Mouse (Mus musculus): Measurements from ENCODE around the gene Rxra.

The Rxra gene

DNA sequence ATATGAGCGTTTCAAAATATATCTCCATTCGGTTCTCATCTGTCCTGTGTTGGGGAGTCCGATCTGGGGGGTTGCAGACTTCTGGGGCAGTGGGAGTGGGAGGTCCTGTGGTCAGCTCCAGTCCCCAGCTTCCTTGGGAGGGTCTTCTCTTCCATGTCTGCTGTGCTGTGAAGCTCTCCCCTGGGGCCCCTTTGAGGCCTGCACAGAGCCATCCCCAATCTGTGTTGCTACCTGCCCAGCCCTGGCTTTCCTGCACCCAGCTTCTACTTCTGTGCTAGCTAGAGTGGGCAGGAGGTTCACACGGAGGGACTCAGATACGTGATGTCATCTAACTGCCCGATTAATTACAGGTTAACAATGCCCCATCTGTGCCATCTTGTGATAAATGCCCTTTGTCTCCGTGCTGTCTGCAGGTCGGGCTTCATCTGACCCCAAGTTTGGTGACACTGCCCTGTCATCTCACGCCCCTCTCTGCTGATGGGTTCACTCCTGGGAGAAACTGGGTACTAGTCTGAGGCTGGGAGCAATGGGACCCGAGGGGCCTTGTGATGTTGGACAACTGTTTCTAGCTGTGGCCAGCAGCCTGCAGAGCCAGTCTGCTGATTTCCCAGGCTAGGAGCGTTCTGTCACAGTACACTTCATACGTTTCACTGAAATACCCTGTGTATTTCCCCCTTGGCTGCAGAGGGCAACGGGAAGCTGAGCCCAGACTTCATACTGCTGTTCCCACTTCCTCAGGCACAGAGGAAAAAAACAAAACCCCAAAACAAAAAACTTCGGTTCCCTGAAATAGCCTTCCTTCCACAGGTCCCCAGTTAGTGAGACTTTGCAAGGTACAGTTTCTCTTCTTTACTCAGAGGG lies 86.9 kb downstream of the Rxra start:
- no peak for DNase-seq (ENCODE audit: extremely low read depth, low read depth)

GRCm38 (mm10) chr2:27764256-27764936 lies 88.2 kb downstream of the Rxra start:
- DNase-seq (ENCODE audit: extremely low read depth, low read depth): no peak

- DNase-seq (ENCODE audit: extremely low read depth, low read depth): peak; percentile 39
Measured at GRCm38 (mm10) chr2:27764937-27765319, 88.7 kb downstream of the Rxra start.

DNA sequence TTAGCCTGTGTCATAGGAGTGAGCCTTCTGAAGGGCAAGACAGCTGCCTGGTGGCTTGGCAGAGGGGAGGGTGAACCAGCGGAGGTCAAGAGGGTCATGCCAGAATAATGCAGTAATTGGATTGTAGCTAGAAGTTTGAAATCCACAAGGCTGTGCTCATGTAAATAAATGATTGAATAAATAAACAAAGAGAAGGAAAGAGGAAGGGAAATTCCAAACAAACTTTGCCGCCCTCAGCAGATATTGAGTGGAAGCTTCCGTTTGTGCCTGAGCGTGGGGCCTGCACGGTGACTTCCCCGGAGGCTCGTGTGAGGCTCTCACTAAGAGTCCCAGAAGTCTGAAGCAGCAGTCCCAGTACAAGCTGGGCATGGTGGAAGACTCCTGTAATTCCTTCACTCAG lies 91.5 kb downstream of the Rxra start:
- no peak for DNase-seq (ENCODE audit: extremely low read depth, low read depth)

- no peak for DNase-seq (ENCODE audit: extremely low read depth, low read depth)
Measured at GRCm38 (mm10) chr2:27769701-27770100, 93.5 kb downstream of the Rxra start.

DNA sequence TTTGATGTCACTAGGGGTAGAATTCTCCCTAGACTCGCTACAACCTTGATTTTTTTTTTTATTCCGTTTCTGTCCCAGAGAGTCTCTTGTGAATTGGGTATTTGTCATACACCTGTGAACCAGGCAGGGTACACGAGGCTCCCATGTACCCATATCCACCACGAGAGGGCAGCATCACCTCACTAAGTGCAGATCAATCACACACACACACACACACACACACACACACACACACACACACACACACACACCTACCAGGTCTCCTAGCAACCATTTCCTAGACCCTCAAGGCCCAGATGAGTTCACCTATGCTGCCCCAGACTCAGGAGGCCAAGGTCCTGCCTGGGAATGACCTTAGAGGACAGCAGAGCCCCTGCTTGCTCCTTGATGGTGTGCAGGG lies 94.0 kb downstream of the Rxra start:
- peak; percentile 10 for DNase-seq (ENCODE audit: extremely low read depth, low read depth)

- peak; percentile 7 for DNase-seq (ENCODE audit: extremely low read depth, low read depth)
Measured at GRCm38 (mm10) chr2:27771936-27772335, 95.7 kb downstream of the Rxra start.

GRCm38 (mm10) chr2:27772841-27773388 lies 96.7 kb downstream of the Rxra start:
- no peak for DNase-seq (ENCODE audit: extremely low read depth, low read depth)

- no peak for DNase-seq (ENCODE audit: extremely low read depth, low read depth)
Measured at GRCm38 (mm10) chr2:27773980-27774730, 97.9 kb downstream of the Rxra start.

DNA sequence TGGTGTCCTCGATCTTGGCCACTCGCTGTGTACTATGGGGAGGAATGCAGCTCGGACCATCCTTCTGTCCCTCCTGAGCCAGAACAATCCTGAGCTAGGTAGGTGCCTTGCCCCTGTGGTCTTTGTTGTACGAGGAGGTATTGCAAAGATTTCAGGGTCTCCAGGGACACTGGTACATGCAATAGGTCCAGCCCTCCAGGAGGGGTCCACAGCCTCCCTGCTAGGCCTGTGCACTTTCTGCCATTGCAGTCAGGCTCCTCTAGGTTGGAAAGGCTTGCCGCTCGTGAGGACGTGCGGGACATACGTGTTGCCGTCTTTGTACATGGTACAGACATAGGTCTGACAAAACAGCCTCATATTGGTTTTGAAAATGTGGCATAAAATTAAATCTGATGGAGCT lies 98.8 kb downstream of the Rxra start:
- no peak for DNase-seq (ENCODE audit: extremely low read depth, low read depth)

GRCm38 (mm10) chr2:27775625-27776024 lies 99.4 kb downstream of the Rxra start:
- no peak for DNase-seq (ENCODE audit: extremely low read depth, low read depth)

- no peak for DNase-seq (ENCODE audit: extremely low read depth, low read depth)
Measured at GRCm38 (mm10) chr2:27777756-27778155, 101.5 kb downstream of the Rxra start.

DNA sequence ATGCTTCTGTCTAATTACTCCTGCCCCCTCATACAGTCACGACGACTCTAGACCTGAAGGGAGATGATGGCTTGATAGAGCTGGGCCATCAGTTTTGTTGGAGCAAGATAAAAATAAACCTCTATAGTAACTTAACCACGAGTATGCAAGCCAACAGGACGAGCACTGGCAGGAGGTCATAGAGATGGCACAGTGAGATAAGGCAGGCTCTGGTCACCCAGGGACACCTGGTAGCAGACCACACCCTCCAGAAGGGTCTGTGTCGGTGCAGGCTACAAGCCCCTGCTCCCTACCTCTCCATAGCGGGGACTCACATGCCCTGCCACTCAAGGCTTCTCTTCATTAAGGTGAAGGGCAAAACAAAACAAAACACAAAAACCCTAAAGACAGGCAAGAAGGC lies 102.0 kb downstream of the Rxra start:
- DNase-seq (ENCODE audit: extremely low read depth, low read depth): no peak

- DNase-seq (ENCODE audit: extremely low read depth, low read depth): no peak
Measured at GRCm38 (mm10) chr2:27779291-27779866, 103.1 kb downstream of the Rxra start.

DNA sequence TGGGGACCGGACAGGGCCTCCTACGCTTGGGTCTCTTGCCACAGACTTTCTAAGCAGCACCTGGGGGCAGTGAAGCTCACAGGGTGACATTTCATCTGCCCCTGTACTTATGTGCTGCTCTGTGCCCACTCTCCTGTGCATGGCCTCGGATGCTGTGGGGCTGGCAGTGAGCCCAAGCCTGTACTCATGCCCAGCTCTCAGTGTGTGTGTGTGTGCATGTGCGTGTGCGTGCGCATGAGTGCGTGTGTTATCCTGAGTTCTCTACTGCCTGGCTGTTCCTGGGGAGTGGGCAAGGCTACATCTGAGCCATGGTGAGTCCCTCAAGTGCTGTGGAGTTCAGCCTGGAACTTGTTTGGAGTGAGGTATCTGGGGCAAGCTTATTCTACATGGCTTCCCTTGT lies 103.9 kb downstream of the Rxra start:
- DNase-seq (ENCODE audit: extremely low read depth, low read depth): no peak

DNA sequence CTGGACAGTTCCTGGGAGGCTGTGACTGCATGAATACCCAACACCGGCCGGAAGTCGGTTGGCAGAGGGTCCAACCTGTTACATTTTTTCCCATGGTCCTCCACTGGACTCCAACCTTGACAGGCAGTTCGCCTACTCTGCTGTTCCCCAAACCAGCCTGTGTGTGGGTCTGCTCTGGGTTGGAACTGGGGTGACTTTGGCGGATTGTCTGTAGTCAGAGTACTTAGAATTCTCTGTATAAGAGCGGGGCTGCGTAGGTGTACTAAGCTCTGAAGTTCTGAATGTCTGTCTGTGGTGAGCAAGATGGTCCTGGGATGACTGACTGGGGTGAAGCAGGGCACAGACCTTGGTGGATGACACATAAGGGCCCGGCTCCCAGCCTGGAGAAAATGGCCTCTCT lies 109.1 kb downstream of the Rxra start:
- no peak for DNase-seq (ENCODE audit: extremely low read depth, low read depth)

DNA sequence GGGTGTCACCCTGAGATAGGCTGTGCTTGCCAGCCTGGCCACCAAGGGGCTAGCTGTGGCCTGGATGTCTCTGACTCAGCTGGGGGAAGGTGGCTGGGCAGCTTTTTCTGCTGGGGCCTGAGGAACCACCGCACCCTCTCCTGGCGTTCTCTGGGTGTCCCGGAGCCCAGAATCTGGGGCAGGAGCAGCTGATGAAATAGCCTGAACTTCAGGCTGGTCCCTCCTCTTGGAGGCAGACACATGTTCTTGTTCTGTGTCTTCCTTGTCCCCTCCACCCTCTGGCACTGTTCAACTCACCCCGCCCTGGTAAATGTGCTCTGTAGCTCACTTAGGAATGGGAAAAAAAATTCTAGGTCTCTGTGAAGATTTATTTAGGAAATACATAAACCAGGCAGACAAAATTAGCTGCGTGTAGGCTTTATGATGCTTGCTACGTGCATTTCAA lies 109.8 kb downstream of the Rxra start:
- DNase-seq (ENCODE audit: extremely low read depth, low read depth): no peak

DNA sequence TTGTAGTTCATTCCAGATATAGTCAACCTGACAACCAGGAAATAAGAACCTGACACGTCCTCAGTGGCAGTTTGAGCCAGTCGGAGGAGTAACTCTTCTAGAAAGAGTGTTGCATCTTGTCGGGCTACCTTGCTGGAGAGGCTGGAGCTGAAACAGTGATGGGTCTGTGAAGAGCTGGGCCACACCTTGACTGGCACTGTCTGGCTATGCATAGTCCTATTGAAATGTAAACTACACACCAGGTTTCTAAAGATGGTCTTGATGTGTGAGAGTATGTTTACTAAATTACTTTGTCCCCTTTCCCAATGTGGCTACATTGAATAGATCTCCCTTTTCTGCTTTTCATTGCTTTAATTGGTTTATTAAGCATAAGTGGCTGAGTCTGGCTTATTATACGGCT lies 115.3 kb downstream of the Rxra start:
- no peak for DNase-seq (ENCODE audit: extremely low read depth, low read depth)

GRCm38 (mm10) chr2:27799018-27799417 lies 122.8 kb downstream of the Rxra start:
- no peak for DNase-seq (ENCODE audit: extremely low read depth, low read depth)

DNA sequence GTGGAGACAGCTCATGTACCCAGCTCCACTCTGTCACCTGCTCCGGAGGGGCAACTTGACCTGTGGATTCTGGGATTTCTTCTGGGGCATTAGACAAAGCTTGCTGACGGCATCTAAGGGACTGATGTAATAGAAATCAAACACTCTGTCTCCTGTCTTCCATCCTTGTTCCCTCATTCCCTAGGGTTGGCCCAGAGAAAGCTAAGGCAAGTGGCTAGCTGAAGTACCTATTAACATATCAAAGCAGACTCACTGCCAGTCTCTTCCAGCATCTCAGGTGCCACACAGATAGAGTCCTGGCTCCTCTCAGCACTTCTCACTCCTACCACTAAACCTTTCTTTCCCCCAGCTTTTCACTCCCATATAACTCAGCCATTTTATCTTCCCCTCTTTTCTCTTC lies 124.8 kb downstream of the Rxra start:
- DNase-seq (ENCODE audit: extremely low read depth, low read depth): no peak

GRCm38 (mm10) chr2:27802493-27802892 lies 126.3 kb downstream of the Rxra start:
- no peak for DNase-seq (ENCODE audit: extremely low read depth, low read depth)

Measured in MEL-GATA-1-ER (cell line).